Mouse (Mus musculus) gastrocnemius, adult 2 months (tissue): ENCODE data around the gene Gm11555. TPM values are rescaled to one million over a fixed set of nuclear protein-coding genes. Genes with fewer than 3 reads are reported as not detected.
"Not testable (repeated sequence)": the region's sequence is repeated elsewhere in the genome, so short reads cannot be mapped to it uniquely, and the experiment has no call there.

Source experiments
- DNase-seq: peaks from one replicate; pipeline ENCODE4 v3.0.0; 2022
- H3K27ac ChIP-seq: fragments of 200-600 bp; 2 replicates; pipeline ENCODE4 v1.8.1; 2022; ENCODE audit warnings: mild to moderate bottlenecking
- H3K4me3 ChIP-seq: fragments of 200-600 bp; 2 replicates; pipeline ENCODE4 v1.8.1; 2022; ENCODE audit warnings: mild to moderate bottlenecking, moderate library complexity
- CTCF ChIP-seq: fragments of 200-600 bp; IDR thresholded peaks from 2 replicates; pipeline ENCODE4 v1.8.1; 2022; ENCODE audit warnings: antibody characterized with exemption, mild to moderate bottlenecking, moderate library complexity
- intact Hi-C: fragments of 180-260 bp; cut with DNase I; formaldehyde crosslinking; loops from one replicate; pipeline ENCODE4 v1.15.1; 2025
- total RNA-seq, 2 experiments: library from RNA; stranded (reverse); gene quantifications; 2 replicates each; pipeline ENCODE4 v1.2.3; 2021

Gene Gm11555
- total RNA-seq, 2 experiments from 2014 or later = not detected

DNA sequence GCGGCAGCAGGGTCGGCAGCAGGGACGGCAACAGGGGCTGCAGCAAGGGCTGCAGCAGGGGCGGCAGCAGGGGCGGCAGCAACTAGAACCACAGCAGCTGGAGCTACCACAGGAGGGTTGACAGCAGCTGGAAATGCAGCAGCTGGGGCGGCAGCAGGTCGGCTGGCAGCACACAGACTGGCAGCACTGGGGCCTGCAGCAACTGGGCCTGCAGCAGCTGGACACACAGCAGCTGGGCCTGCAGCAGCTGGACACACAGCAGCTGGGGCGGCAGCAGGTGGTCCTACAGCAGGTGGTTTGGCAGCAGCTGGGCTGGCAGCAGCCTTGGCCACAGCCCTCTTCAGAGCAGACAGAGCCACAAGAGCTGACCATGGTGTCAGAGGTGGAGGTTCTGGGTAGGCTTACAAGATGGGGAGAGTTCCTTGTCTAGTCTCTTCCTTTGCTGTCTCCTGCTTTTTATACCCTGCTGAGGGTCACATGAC is 15.3 kb downstream of the Gm11555 start, which contains the start of gene Krtap4-2:
Gene Krtap4-2 (minus strand): TSS at position 432 of the 482 bp plus-strand sequence.
- intact Hi-C loops = no loop called here
- DNase-seq = no peak
- no peak within 1 kb of the TSS for H3K4me3 ChIP-seq
- no peak within 1 kb of the TSS for H3K27ac ChIP-seq
- TF ChIP-seq CTCF = no peak

DNA sequence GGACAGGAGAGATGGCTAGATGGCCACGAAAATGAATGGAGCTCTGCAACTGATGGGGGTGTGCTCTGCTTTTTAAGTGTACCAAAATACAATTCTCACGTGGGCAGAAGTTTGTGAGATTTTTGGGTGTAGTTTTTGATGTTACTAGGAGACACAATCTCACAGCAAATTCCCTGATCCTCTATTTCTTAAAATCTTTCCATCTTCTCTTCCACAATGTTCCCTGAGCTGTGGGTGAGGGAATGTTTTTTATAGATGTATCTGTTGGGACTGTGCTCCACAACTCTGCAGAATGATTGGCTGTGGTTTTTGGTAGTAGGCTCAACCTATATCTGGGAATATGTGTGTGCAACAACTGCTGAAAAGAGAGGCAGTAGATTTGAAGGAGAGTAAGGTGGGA is 16.7 kb downstream of the Gm11555 start:
- no peak for DNase-seq
- intact Hi-C loops = no loop called here

DNA sequence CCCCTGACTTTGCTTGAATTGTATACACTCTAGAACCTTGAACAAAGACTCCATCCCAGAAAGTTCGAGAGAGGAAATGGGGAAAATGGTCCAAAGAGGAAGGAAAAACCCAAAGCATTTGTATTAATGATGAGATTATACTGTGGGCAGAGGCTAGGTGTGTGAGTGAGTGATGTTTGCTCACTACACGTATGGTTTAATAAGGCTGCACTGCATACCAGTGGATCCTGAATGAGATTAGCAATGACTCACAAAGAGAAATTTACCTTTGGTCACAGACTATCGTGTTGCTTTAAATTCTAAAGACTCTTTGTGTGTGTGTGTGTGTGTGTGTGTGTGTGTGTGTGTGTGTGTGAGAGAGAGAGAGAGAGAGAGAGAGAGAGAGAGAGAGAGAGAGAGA is 19.1 kb downstream of the Gm11555 start:
- H3K4me3 ChIP-seq = no peak overlapping the region
- TF ChIP-seq CTCF = no peak
- intact Hi-C loops = no loop called here
- no peak overlapping the region for H3K27ac ChIP-seq
- no peak for DNase-seq

More for the DNA sequence above, 16.7 kb downstream of the Gm11555 start:
- no peak overlapping the region for H3K27ac ChIP-seq
- H3K4me3 ChIP-seq = no peak overlapping the region
- no peak for TF ChIP-seq CTCF

DNA sequence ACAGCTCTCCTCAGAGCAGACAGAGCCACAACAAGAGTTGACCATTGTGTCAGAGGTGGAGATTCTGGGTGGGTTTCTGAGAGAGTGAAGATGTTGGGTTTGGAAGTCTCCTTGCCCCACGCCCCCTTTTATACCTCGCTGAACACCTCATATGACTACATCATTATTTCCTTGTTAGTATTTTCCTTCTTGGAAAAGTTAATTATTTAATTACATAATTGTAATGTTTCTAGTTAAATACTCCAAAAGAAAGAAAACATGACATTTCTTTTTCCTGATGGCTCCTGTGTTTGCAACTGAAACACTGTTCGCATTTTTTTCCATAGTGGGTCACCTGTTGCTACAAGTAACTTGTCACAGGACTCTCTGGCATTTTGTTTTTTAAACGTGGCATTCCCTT is 21.9 kb downstream of the Gm11555 start, which contains the start of gene Krtap4-1:
Gene Krtap4-1 (minus strand): TSS at position 101 of the 400 bp plus-strand sequence.
- no peak for DNase-seq
- TF ChIP-seq CTCF = no peak
- Histone ChIP-seq H3K4me3 (no peak within 1 kb of the TSS), H3K27ac (no peak within 1 kb of the TSS)
- intact Hi-C loops = no loop called here

DNA sequence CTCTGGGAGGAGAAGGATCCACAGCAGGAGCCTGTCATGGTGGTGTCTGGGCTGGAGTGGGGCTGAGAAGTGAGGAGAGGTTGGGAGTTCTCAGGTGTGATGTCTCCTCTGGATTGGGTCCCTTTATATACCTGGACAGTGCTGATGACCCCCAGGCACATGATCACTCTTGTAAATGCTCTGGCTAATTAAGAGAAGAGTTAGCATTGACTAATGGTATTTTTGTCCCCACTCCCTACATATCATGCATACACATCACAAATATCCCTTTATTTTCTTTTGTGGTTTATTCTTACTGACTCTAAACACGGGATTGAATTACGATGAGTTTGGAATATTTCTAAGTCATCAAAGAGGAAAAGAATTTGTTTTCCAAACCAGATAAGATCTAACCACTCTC is 29.7 kb downstream of the Gm11555 start, which contains the start of gene Gm11562:
Gene Gm11562 (minus strand): TSS at position 101 of the 400 bp plus-strand sequence.
- intact Hi-C loops = no loop called here
- no peak within 1 kb of the TSS for H3K4me3 ChIP-seq
- H3K27ac ChIP-seq = no peak within 1 kb of the TSS
- no peak for DNase-seq
- no peak for TF ChIP-seq CTCF

DNA sequence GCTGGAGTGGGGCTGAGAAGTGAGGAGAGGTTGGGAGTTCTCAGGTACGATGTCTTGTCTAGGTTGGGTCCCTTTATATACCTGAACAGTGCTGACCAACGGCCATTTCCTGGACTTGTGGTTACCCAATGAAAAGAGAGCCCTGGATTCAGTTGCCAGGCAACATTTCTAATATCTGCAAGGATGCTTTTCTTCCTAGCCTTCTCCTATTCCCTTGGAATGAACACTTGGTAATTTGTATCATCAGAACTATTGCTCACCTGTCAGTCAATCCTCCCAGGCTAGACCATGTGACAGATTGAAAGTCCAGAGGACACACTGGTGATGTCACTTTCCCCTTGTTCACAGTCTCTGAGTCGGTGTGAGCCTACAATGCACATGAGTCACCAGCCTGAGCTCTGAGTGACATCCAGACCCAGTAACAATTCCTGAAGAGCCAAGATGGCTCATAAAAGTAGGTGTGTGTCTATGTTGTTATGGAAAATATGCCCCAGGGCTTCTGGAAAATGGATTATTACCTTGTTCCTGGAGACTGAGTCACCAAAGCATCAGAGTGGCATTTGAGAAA is 35.2 kb downstream of the Gm11555 start, which contains the start of gene Krtap2-4:
Gene Krtap2-4 (minus strand): TSS at position 51 of the 568 bp plus-strand sequence.
- TF ChIP-seq CTCF = no peak
- Histone ChIP-seq H3K27ac (no peak within 1 kb of the TSS), H3K4me3 (no peak within 1 kb of the TSS)
- intact Hi-C loops = no loop called here
- DNase-seq = no peak

DNA sequence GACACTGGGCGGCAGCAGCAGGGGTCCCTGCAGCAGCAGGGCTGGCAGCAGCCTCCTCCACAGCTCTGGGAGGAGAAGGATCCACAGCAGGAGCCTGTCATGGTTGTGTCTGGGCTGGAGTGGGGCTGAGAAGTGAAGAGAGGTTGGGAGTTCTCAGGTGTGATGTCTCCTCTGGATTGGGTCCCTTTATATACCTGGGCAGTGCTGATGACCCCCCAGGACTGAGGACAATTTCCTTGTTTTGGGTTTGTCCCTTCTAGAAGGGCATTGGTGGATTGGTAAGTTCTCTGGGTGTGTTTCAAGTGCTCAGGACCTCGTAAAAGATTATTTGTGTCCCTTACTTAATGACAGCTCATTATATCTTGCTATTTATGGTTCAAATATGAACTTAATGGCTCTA is 39.9 kb downstream of the Gm11555 start, which contains the start of gene Gm11937:
Gene Gm11937 (minus strand): TSS at position 101 of the 400 bp plus-strand sequence.
- H3K27ac ChIP-seq, DNase-seq, H3K4me3 ChIP-seq, intact Hi-C loops: not testable (repeated sequence)

DNA sequence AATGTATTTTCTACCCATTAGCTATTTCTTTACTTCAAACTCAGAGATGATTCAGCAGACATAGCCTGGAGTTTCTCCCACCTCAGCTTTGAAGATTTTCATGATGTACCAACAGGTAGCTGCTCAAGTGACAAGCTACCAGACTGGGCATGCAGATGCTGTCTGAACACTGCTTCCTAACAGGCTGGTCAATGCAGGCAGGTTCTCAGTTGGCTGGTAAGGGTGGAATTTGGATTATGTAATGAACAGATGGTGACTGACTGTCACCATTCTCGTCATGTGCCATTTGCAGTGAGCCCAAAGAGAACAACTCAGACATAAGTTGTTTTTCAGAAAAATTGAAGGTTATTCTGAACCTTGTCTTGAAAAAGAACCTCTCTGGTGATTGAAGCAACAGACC is 40.9 kb downstream of the Gm11555 start:
- no peak for TF ChIP-seq CTCF
- intact Hi-C loops = no loop called here

DNA sequence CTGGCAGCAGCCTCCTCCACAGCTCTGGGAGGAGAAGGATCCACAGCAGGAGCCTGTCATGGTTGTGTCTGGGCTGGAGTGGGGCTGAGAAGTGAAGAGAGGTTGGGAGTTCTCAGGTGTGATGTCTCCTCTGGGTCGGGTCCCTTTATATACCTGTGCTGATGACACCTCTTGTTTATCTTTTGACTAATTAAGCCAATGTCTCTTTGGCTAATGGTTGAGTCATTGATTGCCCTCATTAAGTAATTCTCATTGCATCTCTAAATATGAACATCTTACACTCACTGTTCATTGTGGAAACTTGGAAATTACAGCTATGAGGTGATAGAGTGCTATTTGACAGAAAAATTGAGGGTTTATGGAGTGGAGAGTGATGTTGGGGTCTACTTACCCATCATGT is 46.8 kb downstream of the Gm11555 start, which contains the start of gene Gm11938:
Gene Gm11938 (minus strand): TSS at position 101 of the 400 bp plus-strand sequence.
- intact Hi-C loops, H3K4me3 ChIP-seq, H3K27ac ChIP-seq, DNase-seq: not testable (repeated sequence)

More for the DNA sequence above, 40.9 kb downstream of the Gm11555 start:
- no peak overlapping the region for H3K4me3 ChIP-seq
- no peak overlapping the region for H3K27ac ChIP-seq
- DNase-seq = no peak

Other genes starting within 250 kb of the Gm11555 start
- gene Krt12, start 228.0 kb downstream of the Gm11555 start, total RNA-seq = not detected
- gene Krt20, start 212.1 kb downstream of the Gm11555 start, total RNA-seq = not detected
- gene Krt23, start 157.1 kb downstream of the Gm11555 start, total RNA-seq = not detected
- gene Krt39, start 128.9 kb downstream of the Gm11555 start, total RNA-seq = not detected
- not detected for gene Krt40, start 107.1 kb downstream of the Gm11555 start, total RNA-seq
- gene Krtap3-3, start 99.4 kb downstream of the Gm11555 start, total RNA-seq = not detected
- gene Krtap3-2, start 93.4 kb downstream of the Gm11555 start, total RNA-seq = not detected
- gene Gm11939, start 90.8 kb downstream of the Gm11555 start, total RNA-seq = not detected
- not detected for gene Krtap3-1, start 83.6 kb downstream of the Gm11555 start, total RNA-seq
- gene Krtap1-5, start 69.2 kb downstream of the Gm11555 start, total RNA-seq = not detected
- not detected for gene Krtap1-4, start 66.6 kb downstream of the Gm11555 start, total RNA-seq
- not detected for gene Krtap1-3, start 58.9 kb downstream of the Gm11555 start, total RNA-seq
- gene Krtap9-3, start 52.1 kb downstream of the Gm11555 start, total RNA-seq = not detected
- gene Gm11938, start 46.9 kb downstream of the Gm11555 start, total RNA-seq = not detected
- gene Gm11937, start 40.0 kb downstream of the Gm11555 start, total RNA-seq = not detected
- gene Krtap2-4, start 35.4 kb downstream of the Gm11555 start, total RNA-seq = not detected
- not detected for gene Gm11562, start 29.8 kb downstream of the Gm11555 start, total RNA-seq
- not detected for gene Krtap4-1, start 22.0 kb downstream of the Gm11555 start, total RNA-seq
- gene Krtap4-2, start 15.2 kb downstream of the Gm11555 start, total RNA-seq = not detected
- gene Krtap4-7, start 6.1 kb downstream of the Gm11555 start, total RNA-seq = not detected
- gene Gm11563, start 8.7 kb upstream of the Gm11555 start, total RNA-seq = not detected
- gene Krtap4-6, start 15.7 kb upstream of the Gm11555 start, total RNA-seq = not detected
- gene Gm14190, start 40.5 kb upstream of the Gm11555 start, total RNA-seq = not detected
- gene Gm14180, start 84.1 kb upstream of the Gm11555 start, total RNA-seq = not detected
- gene Gm11595, start 122.7 kb upstream of the Gm11555 start, total RNA-seq = not detected
- not detected for gene Krtap4-8, start 130.5 kb upstream of the Gm11555 start, total RNA-seq
- gene Krtap4-9, start 135.0 kb upstream of the Gm11555 start, total RNA-seq = not detected
- gene Gm11596, start 143.2 kb upstream of the Gm11555 start, total RNA-seq = not detected
- not detected for gene Gm11569, start 148.7 kb upstream of the Gm11555 start, total RNA-seq
- gene Gm11554, start 154.2 kb upstream of the Gm11555 start, total RNA-seq = not detected
- gene Krtap4-13, start 159.7 kb upstream of the Gm11555 start, total RNA-seq = not detected
- not detected for gene Gm11564, start 165.4 kb upstream of the Gm11555 start, total RNA-seq
- not detected for gene 2300003K06Rik, start 187.8 kb upstream of the Gm11555 start, total RNA-seq
- gene Krtap4-16, start 201.4 kb upstream of the Gm11555 start, total RNA-seq = not detected
- not detected for gene Gm11568, start 207.7 kb upstream of the Gm11555 start, total RNA-seq
- not detected for gene Gm11559, start 214.2 kb upstream of the Gm11555 start, total RNA-seq
- gene Krtap9-1, start 223.2 kb upstream of the Gm11555 start, total RNA-seq = not detected
- not detected for gene Gm11567, start 229.0 kb upstream of the Gm11555 start, total RNA-seq